Mouse (Mus musculus): ENCODE results near the gene Coq5. TPM values are rescaled to one million over a fixed set of nuclear protein-coding genes. Genes with fewer than 3 reads are reported as not detected.
"Not testable (repeated sequence)": the region's sequence is repeated elsewhere in the genome, so short reads cannot be mapped to it uniquely, and the experiment has no call there.

Coq5 gene
- polyA plus RNA-seq, 1 experiment = 23.9 TPM

DNA sequence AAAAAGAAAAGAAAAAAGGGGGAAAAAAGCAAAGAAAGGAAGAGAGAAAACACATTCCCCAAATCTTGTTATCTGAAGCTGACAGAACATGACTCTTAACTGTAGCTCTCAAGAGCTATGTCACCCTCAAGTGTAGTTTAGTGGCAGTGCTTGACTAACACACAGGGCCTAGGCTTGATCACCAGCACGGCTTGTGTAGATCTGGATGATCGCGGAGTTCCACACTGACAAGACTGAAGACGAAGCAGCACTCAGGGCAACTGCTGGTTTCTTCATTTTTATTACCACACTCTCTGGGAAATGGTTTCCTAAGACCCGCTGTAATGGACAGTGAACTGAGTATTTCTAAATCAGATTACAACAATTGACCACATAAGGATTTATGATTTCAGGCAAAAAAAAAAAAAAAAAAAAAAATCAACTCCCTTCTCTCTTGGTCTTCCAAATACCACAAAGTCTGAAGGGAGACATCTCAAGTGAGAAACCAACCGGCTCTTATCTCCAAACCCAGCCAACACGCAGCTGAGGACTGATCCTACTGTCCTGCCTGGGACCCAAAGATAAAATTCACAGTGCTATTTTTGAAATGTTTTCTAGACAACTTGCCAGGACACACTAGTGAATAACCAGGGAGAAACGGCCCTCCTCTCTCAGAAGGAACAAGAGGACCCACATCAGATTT, 12.5 kb upstream of the Coq5 start:
- no peak for DNase-seq (ENCODE audit: low spot score)

DNA sequence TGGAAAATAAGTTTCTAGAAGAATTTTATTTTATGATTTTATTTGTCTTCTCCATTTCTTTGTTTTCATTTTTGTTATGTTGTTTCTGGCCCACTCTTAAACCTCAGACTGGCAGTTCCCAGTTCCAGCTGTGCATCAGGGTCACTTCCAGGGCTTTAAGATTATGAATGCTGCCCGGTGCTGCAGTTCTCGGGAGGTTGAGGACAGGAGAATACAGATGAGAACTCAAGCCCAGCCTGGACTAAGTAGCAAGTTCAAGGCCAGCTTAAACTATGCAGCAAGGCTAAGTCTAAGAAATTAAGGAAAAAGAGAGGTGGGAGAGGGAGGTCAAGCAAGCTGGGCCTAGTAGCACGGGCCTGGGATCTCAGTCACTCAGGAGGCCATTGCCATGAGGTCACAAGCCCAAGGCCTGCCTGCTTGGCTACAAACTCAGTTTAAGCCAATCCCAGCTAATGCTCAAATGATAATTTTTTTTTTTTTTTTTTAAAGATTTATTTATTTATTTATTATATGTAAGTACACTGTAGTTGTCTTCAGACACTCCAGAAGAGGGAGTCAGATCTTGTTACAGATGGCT, 11.9 kb upstream of the Coq5 start:
- no peak for DNase-seq (ENCODE audit: low spot score)

DNA sequence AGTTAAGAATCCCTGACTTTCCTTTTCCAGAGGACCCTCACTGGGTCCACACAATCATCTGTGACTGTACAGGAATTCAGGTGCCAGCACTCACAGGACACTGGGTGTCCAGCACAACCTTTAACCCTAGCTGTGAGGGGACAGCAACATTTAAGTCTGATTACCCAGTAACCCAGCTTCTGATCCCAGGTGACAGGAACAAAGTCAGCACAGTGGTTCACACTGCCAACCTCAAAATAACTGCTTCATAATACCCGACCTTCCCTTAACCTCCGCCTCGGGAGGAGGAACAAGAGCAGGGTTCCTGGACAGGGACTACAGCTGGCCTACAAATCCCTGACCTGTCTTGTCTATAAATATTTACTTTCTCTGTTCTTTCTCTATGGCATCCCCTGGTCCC, 11.2 kb upstream of the Coq5 start:
- no peak for DNase-seq (ENCODE audit: low spot score)

DNA sequence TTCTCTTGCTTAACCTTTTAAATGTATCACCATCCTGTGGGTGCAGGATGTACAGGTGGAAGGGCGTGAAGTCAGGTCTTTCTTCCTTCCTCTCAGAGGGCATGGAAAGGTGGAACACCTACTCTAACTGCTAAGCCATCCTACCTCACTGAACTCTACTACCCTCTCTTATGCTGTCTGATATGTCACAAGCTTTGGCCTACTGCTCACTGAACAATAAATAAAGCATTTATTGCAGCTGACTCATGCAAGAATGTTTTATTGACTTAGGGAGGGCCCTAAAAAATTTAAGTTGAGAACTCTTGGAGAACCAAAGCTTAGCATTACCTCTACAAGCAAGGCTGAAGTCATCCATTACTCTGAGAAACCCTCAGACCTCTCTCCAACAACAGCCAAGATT, 9.5 kb upstream of the Coq5 start:
- DNase-seq (ENCODE audit: low spot score) = no peak

DNA sequence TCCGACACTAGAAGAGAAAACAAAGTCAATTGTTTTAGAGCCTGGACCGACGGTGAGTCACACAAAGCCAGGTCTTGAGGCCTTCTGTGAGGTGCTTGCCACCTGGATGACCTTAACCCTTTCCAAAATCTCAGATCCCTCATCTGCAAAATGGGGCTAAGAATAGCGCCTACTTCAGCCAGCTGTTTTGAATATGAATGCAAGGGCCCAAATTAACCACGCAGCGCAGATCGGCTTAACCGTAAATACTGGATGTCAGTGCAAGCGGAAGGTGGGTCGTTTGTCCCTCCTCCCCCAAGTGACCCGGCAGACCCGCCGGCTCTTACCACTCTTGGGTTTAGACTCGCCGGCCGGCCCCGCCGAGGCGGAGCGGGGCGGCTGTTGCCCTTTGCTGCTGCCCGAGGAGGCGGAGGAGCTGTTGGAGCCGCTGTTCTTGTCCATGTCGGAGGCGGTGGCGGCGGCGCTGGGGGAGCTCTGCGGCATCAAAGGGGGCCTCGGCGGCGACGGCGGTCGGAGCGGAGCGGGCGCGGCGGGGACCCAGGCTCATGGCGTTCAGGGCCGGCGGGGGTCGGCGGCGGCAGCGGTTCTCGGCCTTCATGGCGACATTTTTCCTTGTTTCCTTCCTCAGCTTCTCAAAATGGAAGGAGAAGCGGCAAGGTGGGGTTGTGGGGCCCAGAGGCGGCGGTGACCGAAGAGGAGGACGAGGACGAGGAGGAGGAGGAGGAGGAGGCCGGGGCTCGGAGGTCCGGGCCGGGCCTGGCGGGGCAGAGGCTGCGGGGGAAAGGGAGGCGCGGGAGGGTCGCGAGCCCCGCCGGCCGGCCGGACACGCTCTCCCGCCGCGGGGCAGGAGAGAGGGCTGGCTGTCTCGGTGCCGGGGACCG, 7.3 kb upstream of the Coq5 start:
- DNase-seq (ENCODE audit: low spot score) = peak; percentile 54

DNA sequence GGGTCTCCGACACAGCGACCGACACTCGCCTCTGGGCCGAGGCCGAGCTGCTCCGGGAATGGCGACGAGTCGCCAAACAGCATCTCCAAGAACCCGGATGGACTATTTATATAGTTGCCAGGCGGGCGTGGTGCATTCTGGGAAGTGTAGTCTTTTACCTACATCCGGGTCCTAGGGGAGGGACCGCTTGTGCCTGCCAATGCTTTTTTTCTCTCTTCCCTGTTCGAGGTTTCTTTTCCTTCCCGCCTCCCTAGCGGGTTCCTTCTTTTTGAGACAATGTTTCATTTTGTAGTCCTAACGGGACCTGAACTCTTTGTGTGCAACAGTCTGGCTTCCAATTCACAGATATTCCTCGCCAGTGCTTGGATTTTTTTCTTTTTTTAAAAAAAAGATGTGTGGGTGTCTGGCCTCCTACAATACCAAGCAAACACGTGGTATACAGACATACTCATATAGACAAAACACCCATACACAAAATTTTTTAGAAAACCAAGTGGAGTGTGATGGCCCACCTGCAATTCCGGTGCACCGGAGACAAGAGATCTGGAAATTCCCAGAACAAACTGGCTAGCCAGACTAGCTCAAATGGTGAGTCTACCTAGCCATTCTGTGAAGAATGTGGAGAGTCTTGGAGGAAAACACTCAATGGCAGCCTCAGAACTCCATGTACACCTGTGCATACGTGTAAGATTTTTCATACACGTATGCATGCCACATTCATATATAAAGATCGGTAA, 6.5 kb upstream of the Coq5 start, which contains the start of gene Rnf10:
Rnf10 (minus strand) TSS at position 87 of the 737 bp plus-strand sequence.
- DNase-seq (ENCODE audit: low spot score) = peak; percentile 95

DNA sequence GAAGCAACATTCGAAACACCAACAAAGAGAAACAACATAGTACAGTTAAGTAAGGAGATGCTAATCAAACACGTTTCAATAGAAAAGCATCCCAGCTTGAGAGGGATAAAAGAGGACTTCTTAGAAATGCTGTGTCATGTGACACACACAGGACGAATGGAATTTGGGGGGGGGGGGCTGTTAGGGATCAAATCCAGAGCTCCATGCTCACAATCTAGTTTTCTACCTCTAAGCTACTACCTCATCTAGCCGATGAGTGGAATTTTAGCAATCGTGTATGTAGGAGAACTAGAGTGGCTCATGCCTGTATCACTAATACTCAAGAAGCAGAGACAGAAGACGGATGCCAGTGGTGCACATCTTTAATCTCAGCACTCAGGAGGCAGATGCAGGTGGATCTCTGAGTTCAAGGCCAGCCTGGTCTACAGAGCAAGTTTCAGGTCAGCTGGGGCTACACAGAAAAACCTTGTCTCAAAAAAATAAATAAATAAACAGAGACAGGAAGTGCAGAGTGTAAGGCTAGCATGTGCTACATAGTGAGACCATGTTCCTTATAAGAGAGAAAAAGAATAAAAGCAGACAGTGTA, 5.8 kb upstream of the Coq5 start:
- DNase-seq (ENCODE audit: low spot score) = no peak

DNA sequence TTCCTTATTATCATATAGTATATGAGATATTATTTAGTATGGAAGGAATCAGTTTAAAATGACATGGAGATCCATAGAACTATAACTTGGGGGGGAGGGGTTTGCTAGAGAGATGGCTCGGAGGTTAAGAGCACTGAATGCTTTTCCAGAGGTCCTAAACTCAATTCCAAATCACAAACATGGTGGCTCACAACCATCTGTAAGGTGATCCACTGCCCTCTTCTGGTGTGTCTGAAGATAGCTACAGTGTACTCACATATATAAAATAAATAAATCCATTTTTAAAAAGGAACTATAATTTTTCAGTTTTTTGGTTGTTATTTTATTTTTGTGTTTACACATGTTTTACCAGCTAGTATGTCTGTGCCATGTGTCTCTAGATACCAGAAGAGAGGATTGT, 5.1 kb upstream of the Coq5 start:
- no peak for DNase-seq (ENCODE audit: low spot score)

DNA sequence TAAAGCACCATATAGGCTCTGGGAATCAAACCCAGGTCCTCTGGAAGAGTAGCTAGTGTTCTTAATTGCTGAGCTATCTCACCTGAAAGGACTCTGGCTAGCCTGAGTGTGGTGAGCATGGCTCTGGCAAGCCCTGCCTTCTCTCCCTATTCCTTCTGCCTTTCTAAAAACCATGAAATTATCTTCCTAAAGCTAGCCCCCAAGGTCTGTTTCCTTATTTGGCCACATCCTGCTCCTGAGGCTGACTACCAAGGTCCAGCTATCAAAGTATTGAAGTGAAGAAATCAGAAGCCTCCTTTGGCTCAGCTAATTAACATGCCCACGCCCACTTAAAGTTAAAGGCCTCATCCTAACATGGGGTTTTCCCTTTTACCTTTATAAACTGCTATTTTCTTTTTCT, 4.7 kb upstream of the Coq5 start:
- DNase-seq (ENCODE audit: low spot score) = no peak

DNA sequence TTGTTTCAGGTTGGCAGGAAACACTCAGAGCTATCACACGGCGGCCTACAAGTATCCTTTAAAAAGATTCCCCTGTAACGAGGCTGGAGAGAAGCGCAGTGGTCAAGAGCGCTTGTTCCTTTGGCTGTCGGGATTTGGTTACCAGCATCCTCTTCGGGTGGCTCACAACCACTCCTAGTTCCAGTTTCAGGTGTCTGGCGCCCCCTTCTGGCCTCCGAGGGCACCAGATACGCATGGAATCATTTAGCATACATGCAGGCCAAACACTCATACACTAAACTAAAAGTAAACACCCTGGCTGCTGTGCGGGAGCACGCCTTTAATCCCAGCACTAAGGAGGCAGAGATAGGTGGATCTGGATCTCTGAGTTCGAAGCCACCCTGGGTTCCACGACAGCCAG, 3.5 kb upstream of the Coq5 start:
- DNase-seq (ENCODE audit: low spot score) = no peak

DNA sequence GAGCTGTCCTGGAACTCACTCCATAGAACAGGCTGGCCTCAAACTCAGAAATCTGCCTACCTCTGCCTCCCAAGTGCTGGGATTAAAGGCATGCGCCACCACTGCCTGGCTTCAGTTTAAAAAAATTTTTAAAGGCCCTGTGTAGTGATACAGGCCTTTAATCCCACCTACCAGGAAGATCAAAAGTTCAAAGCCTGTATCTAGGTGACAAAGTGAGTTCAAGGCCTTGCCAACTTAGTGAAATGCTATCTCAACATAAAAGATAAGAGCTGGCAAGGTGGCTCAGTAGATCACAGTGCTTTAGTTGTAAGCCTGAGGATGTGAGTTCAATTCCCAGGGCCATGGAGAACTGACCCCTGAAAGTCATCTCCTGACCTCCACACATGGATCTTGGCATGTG, 1.4 kb upstream of the Coq5 start:
- no peak for DNase-seq (ENCODE audit: low spot score)

DNA sequence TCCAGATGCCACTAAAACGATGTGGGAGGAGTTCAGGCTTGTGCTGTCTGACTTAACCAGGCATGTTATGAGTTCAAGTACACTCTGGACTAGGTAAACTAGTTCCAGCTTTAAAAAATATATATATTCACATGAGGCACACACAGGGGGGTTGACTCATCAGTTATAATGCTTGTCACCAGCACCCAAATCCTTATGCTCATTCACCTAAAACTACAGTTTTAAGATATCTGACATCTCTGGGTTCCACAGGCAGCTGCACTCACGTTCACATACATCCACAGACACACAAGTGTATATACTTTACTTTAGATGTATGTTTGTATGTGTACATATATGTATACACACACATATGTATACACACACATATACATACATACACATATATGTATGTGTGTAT, 681 bp upstream of the Coq5 start:
- DNase-seq (ENCODE audit: low spot score) = no peak

DNA sequence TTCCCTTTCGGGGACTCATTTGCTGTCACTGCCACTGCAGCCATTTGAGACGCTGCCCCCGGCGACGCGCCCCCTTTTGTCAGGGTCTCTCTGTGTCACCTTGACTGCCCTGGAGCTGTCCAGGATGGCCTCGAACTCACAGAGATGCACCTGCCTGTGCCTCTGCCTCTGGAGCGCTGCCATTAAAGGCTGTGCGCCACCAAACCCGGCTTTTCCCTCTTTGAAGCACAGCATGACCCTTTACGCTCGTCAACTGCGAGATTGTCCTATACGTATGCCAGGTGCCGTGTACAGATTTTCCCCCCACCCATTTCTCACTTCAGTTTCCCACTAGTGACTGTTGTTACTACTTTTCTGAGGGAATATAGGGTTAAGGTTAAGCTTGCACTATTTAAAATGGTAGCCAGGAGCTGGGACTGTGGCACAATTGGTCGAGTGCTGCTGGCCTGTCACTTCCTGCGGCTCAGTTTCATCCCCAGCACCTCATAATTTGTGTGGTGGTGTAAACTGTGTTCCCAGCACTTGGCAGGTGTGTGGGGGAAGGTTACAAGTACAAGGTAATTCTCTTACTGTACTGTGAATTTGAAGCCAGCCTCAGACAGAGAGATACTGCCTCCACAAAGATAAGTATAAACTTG, 703 bp downstream of the Coq5 start:
- no peak for DNase-seq (ENCODE audit: low spot score)

DNA sequence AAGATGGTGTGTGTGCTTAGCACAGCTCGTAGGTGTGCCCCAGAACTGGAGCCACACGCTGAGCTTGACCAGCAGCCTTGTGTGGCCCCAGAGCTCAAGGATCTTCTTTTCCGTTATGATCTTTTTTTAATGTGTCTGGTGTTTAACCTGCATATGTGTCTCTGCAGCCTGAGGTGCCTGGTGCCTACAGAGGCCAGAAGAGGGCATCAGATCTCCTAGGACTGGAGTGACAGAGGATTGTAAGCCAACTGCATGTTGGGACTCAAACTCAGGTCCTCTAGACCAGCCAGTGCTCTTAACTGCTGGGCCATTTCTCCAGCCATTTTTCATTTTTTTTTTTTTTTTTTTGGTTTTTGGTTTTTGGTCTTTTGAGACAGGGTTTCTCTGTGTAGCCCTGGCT, 5.3 kb downstream of the Coq5 start:
- DNase-seq (ENCODE audit: low spot score) = no peak

DNA sequence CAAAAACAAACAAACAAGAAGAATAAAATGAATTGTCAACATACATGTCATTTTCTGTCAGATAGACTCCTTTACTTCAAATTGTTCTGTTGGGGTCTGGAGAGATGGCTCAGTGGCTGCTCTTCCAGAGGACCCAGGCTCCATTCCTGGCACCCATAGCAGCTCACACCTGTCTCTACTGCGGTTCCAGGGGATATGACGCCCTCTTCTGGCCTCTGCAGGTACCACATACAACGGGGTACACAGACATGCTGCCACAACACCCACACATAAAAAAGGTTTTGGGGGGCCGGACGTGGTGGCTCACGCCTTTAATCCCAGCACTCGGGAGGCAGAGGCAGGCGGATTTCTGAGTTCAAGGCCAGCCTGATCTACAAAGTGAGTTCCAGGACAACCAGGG, 14.7 kb downstream of the Coq5 start:
- DNase-seq (ENCODE audit: low spot score) = no peak

DNA sequence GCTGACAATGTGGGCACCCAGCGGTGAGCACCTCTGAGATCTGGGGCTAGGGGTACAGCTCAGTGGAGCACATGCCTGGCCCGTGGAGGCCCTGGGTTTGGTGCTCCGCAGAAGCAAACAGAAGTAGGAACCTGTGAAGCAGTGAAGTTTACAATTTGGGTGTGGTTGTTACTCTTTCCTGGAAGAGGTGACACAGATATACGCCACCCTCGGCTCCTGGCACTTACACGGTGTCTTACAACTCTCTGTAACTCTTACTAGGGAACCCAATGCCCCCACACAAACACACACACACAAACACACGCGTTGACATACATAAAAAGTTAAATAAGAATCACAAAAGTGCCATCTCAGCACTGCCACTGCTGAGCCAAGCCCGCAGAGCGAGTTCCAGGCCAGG, 16.9 kb downstream of the Coq5 start:
- DNase-seq (ENCODE audit: low spot score) = no peak

DNA sequence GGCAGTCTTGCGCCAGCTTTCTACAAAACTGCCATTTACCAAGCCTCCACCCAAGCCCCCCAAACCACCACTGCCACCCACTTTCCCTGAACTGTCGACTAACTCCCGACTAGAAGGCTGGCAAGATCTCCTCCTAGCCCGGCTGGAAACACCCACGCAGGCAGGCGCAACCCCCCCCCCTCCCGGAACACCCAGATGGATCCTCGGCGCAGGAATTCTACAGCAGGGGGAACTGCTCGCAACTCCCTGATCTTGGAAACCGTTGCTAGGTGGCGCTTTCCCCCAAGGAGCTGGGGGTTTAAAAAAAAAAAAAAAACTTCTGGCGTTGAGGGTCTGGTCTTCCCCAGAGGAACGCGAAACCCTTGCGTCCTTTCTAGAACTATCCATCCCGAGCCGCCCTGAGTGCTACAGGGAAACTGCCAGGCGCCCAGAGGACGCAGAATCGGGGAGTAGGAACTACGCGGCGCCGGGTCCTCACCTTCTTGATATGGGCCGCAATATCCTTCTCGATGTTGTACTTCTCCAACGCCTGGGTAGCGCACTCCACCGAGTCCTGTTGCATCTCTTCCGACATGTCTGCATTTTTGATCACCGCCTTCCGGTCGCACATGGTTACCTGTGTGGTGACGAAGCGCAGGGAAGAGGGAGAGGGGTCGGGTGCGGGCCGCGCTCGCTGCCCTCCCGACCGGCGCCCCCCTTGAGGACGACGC, 20.7 kb downstream of the Coq5 start:
- DNase-seq (ENCODE audit: low spot score) = no peak

DNA sequence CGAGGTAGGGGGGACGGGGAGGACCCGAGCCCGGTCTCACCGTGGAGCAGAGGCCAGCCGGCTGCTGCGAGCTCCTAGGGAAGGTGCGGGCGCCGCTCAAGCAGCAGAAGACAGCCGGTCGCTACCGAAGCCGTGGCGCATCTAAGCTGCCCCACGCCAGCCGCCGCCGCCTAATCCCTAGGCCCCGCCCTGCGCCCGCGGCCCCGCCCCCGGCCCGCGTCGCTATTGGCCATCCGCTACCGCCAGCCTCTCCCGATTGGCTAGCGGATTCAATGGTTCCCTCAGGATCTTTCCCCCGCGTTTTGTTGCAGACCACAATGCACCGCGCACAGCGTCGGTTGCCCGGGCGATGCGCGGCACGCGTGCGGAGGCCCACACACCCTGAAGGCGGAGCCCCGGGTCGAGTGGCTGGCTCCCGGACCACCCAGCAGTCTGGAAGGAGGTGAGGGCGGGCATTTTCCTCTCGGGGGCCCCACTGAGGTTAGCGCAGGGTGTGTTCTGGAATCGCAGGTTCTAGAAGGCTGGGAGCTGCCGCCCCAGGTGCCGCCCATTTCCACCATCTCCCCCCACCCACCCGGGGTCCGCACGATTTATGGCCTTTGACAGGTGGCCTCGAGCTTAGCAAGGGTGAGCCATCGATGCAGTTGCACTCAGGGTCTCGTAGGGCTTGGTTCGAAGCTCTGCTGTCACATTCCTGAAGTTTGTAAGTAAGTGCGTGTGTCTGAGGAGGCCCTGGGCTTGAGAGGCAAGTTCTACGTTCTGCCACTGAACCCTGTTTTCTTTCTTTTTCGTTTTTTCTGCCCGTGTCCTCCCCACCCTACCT, 21.5 kb downstream of the Coq5 start, which contains the start of gene Dynll1:
Dynll1 (minus strand) TSS at position 208 of the 823 bp plus-strand sequence.
- peak; percentile 99 for DNase-seq (ENCODE audit: low spot score)

DNA sequence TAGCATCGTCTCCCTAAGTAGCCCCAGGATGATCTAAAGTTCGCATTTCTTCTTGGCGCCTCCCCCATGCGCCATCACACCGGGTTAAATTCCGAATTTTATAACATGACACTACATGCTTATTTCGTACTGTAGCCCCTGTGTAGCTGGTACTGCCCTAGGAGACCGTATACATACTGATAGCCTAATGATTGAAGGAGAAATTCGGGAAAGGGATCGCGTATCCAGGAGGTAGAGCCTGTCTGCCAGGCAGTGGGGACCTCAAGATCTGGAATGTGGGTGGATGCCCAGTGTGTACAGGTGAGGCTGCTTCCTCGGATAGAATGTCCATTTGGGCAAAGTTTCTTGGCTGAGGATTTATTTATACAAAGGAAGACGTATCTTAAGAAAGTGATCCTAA, 22.1 kb downstream of the Coq5 start:
- DNase-seq (ENCODE audit: low spot score) = no peak

DNA sequence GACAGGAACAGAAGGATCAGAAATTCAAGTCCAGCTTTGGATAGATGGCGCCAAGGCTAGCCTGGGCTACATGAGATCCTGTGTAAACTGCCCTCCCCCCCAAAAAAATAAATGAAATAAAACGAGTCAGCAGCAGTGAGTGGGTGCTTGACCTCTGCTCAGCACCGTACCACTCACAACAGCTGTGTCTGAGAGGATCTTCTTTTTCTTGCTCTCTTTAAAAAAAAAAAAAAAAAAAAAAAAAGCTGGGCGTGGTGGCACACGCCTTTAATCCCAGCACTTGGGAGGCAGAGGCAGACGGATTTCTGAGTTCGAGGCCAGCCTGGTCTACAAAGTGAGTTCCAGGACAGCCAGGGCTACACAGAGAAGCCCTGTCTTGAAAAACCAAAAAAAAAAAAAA, 22.7 kb downstream of the Coq5 start:
- not testable (repeated sequence) for DNase-seq (ENCODE audit: low spot score)

Data from urinary bladder, adult 2 months (tissue).